Mouse (Mus musculus): Measurements from ENCODE around the gene Ggps1. TPM values are rescaled to one million over a fixed set of nuclear protein-coding genes. Genes with fewer than 3 reads are reported as not detected.
"Not testable (repeated sequence)": the region's sequence is repeated elsewhere in the genome, so short reads cannot be mapped to it uniquely, and the experiment has no call there.

The Ggps1 gene
- polyA plus RNA-seq, 1 experiment from 2014 or later: 46.8 TPM

DNA sequence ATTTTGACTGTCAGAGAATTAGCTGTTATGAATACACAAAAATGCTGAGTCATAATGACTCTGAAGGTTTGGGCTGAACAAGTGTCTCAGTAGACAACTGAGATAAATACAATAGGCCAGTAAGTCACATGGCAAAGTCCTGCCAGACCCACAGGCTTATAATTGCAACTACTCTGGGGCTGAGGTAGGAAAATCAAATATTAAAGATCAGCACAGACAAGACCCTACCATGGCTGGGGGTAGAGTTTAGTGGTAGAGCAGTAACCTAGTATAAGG is 29.3 kb downstream of the Ggps1 start:
- peaks cover 4% of the 10 kb centered on the region; the same call in 1 of the 2 replicates for H3K4me1 ChIP-seq (replicated peaks)
- H3K4me2 ChIP-seq (replicated peaks): no peak overlapping the region
- no peak overlapping the region for H3K27ac ChIP-seq
- no peaks in the 10 kb centered on the region for H3K9me3 ChIP-seq
- no peaks in the 10 kb centered on the region for H3K36me3 ChIP-seq
- no peaks in the 10 kb centered on the region for H3K27me3 ChIP-seq (replicated peaks)
- H3K4me3 ChIP-seq (replicated peaks): no peak overlapping the region
- no peak overlapping the region for H3K9ac ChIP-seq
- peak; percentile 46; the same call in 1 of the 2 replicates for ATAC-seq

DNA sequence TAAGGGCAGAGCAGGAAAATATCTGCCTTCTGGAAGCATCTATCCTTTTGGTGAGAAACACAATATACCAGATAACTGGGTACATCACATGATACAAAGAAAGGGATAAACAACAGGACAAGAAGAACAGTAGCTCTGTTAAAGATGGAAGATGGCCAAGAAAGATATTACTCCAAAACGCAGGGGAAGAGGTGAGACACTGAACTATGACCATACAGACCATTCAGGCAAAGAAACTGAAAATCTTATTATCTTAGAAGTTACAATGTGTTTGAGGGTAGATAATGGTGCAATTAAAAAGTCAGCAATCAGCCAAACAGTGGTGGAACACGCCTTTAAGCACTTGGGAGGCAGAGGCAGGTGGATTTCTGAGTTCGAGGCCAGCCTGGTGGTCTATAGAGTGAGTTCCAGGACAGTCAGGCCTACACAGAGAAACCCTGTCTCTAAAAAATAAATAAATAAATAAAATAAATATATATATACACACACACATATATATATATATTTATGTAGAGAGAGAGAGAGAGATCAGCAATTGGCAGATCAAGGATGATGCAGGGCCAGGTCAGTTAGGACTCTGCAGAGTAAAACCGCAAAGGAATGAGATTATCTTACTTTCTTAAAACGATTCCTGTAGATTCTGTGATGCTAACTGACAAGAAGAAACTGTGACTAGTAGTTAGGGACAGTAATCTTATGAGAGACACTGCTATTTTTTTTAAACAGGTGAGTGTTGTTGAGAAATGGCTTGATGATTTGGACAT is 29.8 kb downstream of the Ggps1 start:
- Histone ChIP-seq H3K27ac (no peak overlapping the region), H3K9me3 (no peaks in the 10 kb centered on the region), H3K4me3 (replicated peaks) (no peak overlapping the region), H3K4me1 (replicated peaks) (no peaks in the 10 kb centered on the region), H3K9ac (no peak overlapping the region), H3K27me3 (replicated peaks) (no peaks in the 10 kb centered on the region), H3K36me3 (no peaks in the 10 kb centered on the region), H3K4me2 (replicated peaks) (no peak overlapping the region)
- WGBS: 85% methylated on average over 5 of the region's 5 CpGs
- ATAC-seq: no peak

DNA sequence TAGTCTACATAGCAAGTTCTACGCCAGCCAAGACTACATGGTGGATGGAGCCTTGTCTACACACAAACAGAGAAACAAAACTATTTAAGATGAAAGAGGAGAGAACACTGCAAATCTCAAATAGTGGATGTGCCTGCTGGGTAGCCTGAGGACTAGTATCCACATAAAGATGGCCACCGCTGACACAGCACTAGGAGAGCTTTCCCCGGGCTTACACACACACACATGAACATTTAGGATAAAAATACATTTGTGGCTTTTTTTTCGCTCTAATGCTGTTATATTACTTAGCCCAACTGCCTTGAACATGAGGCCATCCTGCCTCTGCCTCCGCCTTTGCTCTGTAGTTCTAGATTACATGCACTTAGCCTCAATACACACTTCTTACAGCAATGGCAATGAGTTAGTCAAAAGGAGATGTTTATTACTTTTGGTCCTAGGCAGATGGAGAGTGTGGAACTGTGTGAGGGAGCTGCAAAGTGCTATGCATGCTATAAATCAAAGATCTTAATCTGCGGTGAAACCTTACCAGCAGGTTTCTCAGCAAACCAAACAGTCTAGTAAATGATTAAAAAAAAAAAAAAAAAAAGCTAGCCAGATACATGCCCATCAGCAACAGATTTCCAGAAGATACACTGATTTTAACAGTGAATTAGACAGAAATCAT is 37.0 kb downstream of the Ggps1 start:
- Histone ChIP-seq H3K27ac (no peak overlapping the region), H3K9me3 (no peaks in the 10 kb centered on the region), H3K9ac (no peak overlapping the region), H3K36me3 (0 out of 2 replicates have a peak, but pooled peaks cover 9% of the 10 kb centered on the region), H3K4me3 (replicated peaks) (no peak overlapping the region), H3K4me2 (replicated peaks) (no peak overlapping the region), H3K4me1 (replicated peaks) (no peaks in the 10 kb centered on the region), H3K27me3 (replicated peaks) (no peaks in the 10 kb centered on the region)
- peak; percentile 79 for ATAC-seq
- WGBS: 80% methylated on average over 6 of the region's 6 CpGs

DNA sequence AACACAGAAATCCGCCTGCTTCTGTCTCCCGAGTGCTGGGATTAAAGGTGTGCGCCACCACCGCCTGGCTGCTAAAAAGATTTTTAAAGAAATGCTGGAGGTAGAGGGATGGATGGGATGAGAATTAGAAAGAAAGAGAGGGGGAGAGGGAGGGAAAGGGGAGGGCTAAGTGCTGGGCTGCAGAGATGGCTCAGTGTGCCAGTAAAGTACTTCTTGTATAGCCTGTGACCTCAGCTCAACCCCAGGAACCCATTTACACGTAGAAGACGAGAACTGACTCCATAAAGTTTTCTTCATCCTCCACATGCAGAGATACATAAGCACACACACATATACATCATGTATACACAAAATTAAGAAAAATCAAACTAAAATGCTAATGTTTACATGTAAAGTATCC is 37.7 kb downstream of the Ggps1 start:
- Histone ChIP-seq H3K4me1 (replicated peaks) (no peaks in the 10 kb centered on the region), H3K9ac (no peak overlapping the region), H3K4me2 (replicated peaks) (no peak overlapping the region), H3K36me3 (0 out of 2 replicates have a peak, but pooled peaks cover 9% of the 10 kb centered on the region), H3K27ac (no peak overlapping the region), H3K9me3 (no peaks in the 10 kb centered on the region), H3K27me3 (replicated peaks) (no peaks in the 10 kb centered on the region), H3K4me3 (replicated peaks) (no peak overlapping the region)
- ATAC-seq: no peak
- 89% methylated on average over 6 of the region's 6 CpGs for WGBS

DNA sequence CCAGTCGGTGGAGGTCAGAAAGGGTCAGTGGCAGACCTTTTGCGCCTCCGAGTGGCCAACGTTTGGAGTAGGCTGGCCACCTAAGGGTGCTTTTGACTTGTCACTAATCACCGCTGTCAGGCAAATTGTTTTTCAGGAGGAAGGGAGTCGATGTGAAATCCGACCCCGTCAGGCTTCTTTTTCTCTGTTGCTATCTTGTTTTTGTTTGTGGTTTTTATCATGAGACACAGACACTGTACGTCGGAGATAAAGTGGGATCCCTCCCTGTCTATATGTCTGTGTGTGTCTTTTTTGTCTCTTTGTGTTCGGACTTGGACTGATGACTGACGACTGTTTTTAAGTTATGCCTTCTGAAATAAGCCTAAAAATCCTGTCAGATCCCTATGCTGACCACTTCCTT is 41.9 kb downstream of the Ggps1 start:
- not testable (repeated sequence) for H3K9me3 ChIP-seq; H3K36me3 ChIP-seq; H3K27me3 ChIP-seq (replicated peaks); H3K4me1 ChIP-seq (replicated peaks); H3K4me3 ChIP-seq (replicated peaks); ATAC-seq; H3K4me2 ChIP-seq (replicated peaks); H3K27ac ChIP-seq; H3K9ac ChIP-seq
- 75% methylated on average over 10 of the region's 12 CpGs for WGBS

DNA sequence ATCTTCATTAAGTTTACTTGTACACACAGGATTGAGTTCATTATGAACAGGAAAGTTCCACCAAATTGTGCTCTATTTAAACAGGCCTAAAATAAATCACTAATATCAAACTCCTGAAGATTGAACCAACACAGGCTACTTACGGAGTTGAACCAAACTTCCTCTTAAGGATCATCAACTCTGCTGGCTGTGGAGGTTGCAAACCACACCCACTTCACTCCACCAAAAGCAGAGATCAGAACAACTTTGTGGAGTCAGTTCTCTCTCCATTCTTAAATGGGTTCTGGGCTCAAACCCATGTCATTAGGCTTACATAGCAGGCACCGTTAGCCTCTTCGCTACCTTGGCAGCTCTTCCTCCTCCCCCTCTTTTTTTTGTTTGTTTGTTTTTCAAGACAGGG is 44.4 kb downstream of the Ggps1 start:
- H3K9me3 ChIP-seq: no peaks in the 10 kb centered on the region
- no peak overlapping the region for H3K4me3 ChIP-seq (replicated peaks)
- no peak overlapping the region for H3K27ac ChIP-seq
- H3K4me2 ChIP-seq (replicated peaks): no peak overlapping the region
- WGBS: 88% methylated on average over 3 of the region's 3 CpGs
- no peak for ATAC-seq
- H3K36me3 ChIP-seq: no peaks in the 10 kb centered on the region
- H3K27me3 ChIP-seq (replicated peaks): no peaks in the 10 kb centered on the region
- H3K9ac ChIP-seq: no peak overlapping the region
- no peaks in the 10 kb centered on the region for H3K4me1 ChIP-seq (replicated peaks)

DNA sequence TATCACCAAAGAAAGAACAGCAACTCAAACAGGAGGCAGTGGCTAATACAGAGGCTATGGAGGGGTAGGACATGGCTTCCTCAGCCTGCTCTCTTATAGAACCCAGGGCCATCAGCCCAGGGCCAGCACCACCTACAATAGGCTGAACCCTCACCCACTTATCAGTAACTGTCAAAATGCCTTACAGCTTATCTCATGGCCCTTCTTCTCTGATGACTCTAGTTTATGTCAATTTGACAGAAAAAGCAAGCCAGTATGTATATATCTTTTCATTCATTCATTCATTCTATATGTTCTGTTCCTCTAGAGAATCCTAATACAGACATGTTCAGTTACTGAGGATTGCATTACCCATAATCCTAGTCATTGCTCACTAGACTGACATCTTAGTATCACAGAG is 45.0 kb downstream of the Ggps1 start:
- no peaks in the 10 kb centered on the region for H3K9me3 ChIP-seq
- no peak overlapping the region for H3K9ac ChIP-seq
- no peaks in the 10 kb centered on the region for H3K4me1 ChIP-seq (replicated peaks)
- H3K4me2 ChIP-seq (replicated peaks): no peak overlapping the region
- no peak for ATAC-seq
- H3K4me3 ChIP-seq (replicated peaks): no peak overlapping the region
- H3K27ac ChIP-seq: no peak overlapping the region
- no peaks in the 10 kb centered on the region for H3K36me3 ChIP-seq
- no peaks in the 10 kb centered on the region for H3K27me3 ChIP-seq (replicated peaks)

DNA sequence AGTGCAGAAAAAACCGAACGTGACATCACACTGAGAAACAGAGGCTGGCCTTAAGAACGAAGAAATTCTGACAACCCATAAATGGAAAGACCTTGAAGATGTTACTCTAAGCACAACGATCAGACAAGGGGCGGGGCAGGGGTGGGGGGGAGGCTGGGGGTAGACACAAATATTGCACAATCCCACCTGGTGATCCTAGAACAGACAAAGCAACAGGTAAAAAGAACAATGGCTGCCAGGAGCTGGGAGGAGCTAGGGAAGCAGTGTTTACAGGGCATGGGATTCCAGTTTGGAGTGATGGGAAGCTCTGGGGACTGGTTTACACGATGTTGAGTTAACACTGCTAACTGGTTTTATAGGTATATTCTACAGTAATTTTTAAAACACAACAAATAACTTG is 47.7 kb downstream of the Ggps1 start:
- H3K9me3 ChIP-seq: no peaks in the 10 kb centered on the region
- H3K4me3 ChIP-seq (replicated peaks): no peak overlapping the region
- no peak overlapping the region for H3K9ac ChIP-seq
- WGBS: 81% methylated on average over 6 of the region's 6 CpGs
- no peaks in the 10 kb centered on the region for H3K27me3 ChIP-seq (replicated peaks)
- ATAC-seq: no peak
- H3K36me3 ChIP-seq: no peaks in the 10 kb centered on the region
- no peak overlapping the region for H3K27ac ChIP-seq
- H3K4me2 ChIP-seq (replicated peaks): no peak overlapping the region
- no peaks in the 10 kb centered on the region for H3K4me1 ChIP-seq (replicated peaks)

DNA sequence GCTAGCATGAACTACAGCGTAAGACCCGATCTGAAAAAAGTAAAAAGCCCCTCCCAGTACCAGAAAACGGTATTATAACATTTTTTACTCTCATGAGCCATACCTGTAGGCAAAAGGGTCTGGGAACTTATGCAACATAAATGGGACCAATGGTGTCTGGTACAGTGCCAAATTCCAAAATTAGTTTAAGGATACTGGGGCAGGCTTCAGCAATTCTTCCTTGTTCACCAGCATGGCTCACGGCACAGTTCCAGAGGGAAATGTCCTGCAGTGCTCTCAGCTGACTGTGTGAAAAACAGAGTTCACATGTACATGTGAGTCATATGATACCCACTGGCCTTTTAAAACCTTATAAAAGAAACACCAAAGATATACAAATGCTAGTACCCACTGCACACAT is 48.7 kb downstream of the Ggps1 start:
- H3K9me3 ChIP-seq: no peaks in the 10 kb centered on the region
- WGBS: 92% methylated on average over 4 of the region's 4 CpGs
- no peaks in the 10 kb centered on the region for H3K27me3 ChIP-seq (replicated peaks)
- ATAC-seq: no peak
- H3K4me2 ChIP-seq (replicated peaks): no peak overlapping the region
- no peak overlapping the region for H3K4me3 ChIP-seq (replicated peaks)
- H3K36me3 ChIP-seq: no peaks in the 10 kb centered on the region
- H3K9ac ChIP-seq: no peak overlapping the region
- no peak overlapping the region for H3K27ac ChIP-seq
- H3K4me1 ChIP-seq (replicated peaks): no peaks in the 10 kb centered on the region

DNA sequence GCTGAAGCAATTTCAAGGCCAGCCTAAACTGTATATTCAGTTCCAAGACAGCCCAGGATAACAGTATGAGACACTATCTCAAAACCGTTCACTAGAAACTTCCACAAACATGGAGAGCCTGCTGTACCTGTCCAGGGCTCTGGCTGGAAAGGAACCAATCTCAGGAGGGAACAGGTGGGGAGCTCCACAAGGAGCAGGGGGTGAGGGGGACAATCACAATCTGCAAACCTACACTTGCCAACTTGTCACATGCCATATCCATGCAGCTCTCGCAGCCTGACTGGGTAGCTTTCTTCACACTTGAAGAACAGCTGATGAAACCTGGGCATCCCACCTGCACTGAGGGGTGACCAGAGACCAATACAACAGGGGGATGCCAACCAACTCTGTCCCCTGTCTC is 49.3 kb downstream of the Ggps1 start:
- no peaks in the 10 kb centered on the region for H3K27me3 ChIP-seq (replicated peaks)
- H3K4me2 ChIP-seq (replicated peaks): no peak overlapping the region
- no peak for ATAC-seq
- H3K9ac ChIP-seq: no peak overlapping the region
- H3K36me3 ChIP-seq: no peaks in the 10 kb centered on the region
- no peak overlapping the region for H3K4me3 ChIP-seq (replicated peaks)
- H3K4me1 ChIP-seq (replicated peaks): no peaks in the 10 kb centered on the region
- H3K27ac ChIP-seq: no peak overlapping the region
- 91% methylated on average over 2 of the region's 2 CpGs for WGBS
- no peaks in the 10 kb centered on the region for H3K9me3 ChIP-seq

DNA sequence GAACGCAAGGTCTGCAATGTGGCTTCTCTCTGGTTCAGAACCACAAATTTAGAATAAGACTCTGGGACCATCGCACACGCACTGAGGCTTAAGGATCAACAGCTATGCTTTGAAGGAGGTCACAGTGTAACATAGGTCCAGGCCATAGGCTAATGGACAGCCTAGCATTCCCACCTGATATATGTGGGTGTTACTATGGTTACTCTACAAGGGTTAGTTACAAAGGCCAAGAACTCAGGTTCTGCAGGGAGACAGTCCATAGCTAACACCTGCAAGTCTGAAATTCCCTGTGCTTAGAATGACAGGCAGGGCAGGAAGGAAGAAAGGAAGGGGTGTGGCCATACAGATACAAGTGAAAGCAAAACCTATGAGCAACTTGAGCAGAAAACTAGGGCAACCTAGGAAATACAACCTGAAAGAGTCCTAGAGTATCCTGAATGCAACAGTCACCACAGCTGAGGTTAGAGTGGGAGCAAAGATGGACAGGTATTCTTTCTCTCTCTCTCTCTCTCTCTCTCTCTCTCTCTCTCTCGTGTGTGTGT is 51.8 kb downstream of the Ggps1 start:
- 98% methylated on average over 4 of the region's 4 CpGs for WGBS
- Histone ChIP-seq H3K4me1 (replicated peaks) (no peaks in the 10 kb centered on the region), H3K27me3 (replicated peaks) (no peaks in the 10 kb centered on the region), H3K4me2 (replicated peaks) (no peak overlapping the region), H3K4me3 (replicated peaks) (no peak overlapping the region), H3K27ac (no peak overlapping the region), H3K9me3 (no peaks in the 10 kb centered on the region), H3K9ac (no peak overlapping the region), H3K36me3 (no peaks in the 10 kb centered on the region)
- ATAC-seq: peak; percentile 31; the same call in 1 of the 2 replicates

DNA sequence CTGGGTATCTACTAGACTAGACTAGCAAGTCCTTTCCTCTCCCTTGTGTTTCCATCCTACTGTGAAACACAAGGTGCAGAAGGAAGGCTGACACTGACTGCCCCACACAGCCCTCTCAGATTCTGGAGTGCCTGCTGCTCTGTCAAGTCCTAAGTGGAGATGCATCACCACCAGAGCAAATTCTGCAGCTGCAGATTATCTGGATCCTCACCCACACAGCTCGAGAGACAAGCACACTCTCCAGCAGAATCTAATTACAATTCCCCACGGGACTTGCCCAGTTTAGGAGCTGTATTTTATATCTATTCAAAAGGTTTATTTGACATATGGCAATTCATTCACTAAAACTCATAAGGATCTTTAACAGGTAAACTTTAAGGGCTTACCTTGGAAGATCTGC is 57.2 kb downstream of the Ggps1 start:
- Histone ChIP-seq H3K27ac (no peak overlapping the region), H3K4me3 (replicated peaks) (no peak overlapping the region), H3K4me1 (replicated peaks) (no peaks in the 10 kb centered on the region), H3K36me3 (peaks cover 15% of the 10 kb centered on the region; the same call in 1 of the 2 replicates), H3K9me3 (no peaks in the 10 kb centered on the region), H3K9ac (no peak overlapping the region), H3K4me2 (replicated peaks) (no peak overlapping the region), H3K27me3 (replicated peaks) (no peaks in the 10 kb centered on the region)
- WGBS: 69% methylated on average over 2 of the region's 2 CpGs
- ATAC-seq: no peak

DNA sequence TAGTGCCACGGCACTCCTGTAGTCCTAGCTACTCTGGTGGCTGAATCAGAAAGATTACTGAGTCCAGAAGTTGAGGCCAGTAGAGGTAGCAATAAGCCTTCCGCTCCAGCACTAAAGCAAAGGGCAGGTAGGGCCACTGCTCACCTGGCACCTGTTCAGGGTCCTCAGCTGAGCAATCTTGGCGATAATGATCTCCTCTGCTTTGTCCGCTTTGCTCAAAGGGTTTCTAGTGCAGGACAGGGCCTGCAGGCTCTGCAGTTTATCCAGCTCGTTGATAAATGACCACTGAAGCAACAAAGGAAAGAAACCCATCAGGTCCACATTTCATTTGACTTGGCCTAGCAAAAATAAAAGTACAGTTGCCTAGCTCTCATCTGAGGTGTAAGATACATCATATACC is 58.3 kb downstream of the Ggps1 start:
- no peak overlapping the region for H3K4me3 ChIP-seq (replicated peaks)
- WGBS: 91% methylated on average over 5 of the region's 5 CpGs
- H3K27ac ChIP-seq: no peak overlapping the region
- H3K27me3 ChIP-seq (replicated peaks): no peaks in the 10 kb centered on the region
- H3K36me3 ChIP-seq: peaks cover 15% of the 10 kb centered on the region; the same call in 1 of the 2 replicates
- H3K4me1 ChIP-seq (replicated peaks): no peaks in the 10 kb centered on the region
- H3K9ac ChIP-seq: no peak overlapping the region
- H3K4me2 ChIP-seq (replicated peaks): no peak overlapping the region
- ATAC-seq: no peak
- H3K9me3 ChIP-seq: no peaks in the 10 kb centered on the region

Data from intestine, embryonic 15.5 days (tissue).